Mouse (Mus musculus): ENCODE data around the gene Runx2. TPM values are rescaled to one million over a fixed set of nuclear protein-coding genes. Genes with fewer than 3 reads are reported as not detected.

The Runx2 gene
- polyA plus RNA-seq, 1 experiment from 2014 or later, result 0.41 TPM

GRCm38 (mm10) chr17:44631577-44631976 lies 183.0 kb downstream of the Runx2 start:
- Histone ChIP-seq H3K4me2 (no peak overlapping the region), H3K9me3 (no peaks in the 10 kb centered on the region), H3K4me3 (no peak overlapping the region), H3K27me3 (no peaks in the 10 kb centered on the region), H3K36me3 (no peaks in the 10 kb centered on the region), H3K4me1 (replicated peaks) (no peaks in the 10 kb centered on the region), H3K9ac (no peak overlapping the region), H3K27ac (replicated peaks) (no peak overlapping the region)
- ATAC-seq (ENCODE audit: low FRiP score, low read depth), result no peak
- WGBS, result 94% methylated on average over 4 of the region's 4 CpGs

GRCm38 (mm10) chr17:44627317-44627716 lies 187.3 kb downstream of the Runx2 start:
- H3K36me3 ChIP-seq, result no peaks in the 10 kb centered on the region
- WGBS, result 88% methylated on average over 6 of the region's 6 CpGs
- no peak overlapping the region for H3K4me3 ChIP-seq
- H3K4me1 ChIP-seq (replicated peaks), result no peaks in the 10 kb centered on the region
- no peak for ATAC-seq (ENCODE audit: low FRiP score, low read depth)
- H3K27ac ChIP-seq (replicated peaks), result no peak overlapping the region
- H3K9ac ChIP-seq, result no peak overlapping the region
- no peaks in the 10 kb centered on the region for H3K27me3 ChIP-seq
- H3K4me2 ChIP-seq, result no peak overlapping the region
- no peaks in the 10 kb centered on the region for H3K9me3 ChIP-seq

- Histone ChIP-seq H3K27ac (replicated peaks) (no peak overlapping the region), H3K27me3 (no peaks in the 10 kb centered on the region), H3K4me3 (no peak overlapping the region), H3K4me2 (no peak overlapping the region), H3K9me3 (no peaks in the 10 kb centered on the region), H3K4me1 (replicated peaks) (no peaks in the 10 kb centered on the region), H3K36me3 (no peaks in the 10 kb centered on the region), H3K9ac (no peak overlapping the region)
- no peak for ATAC-seq (ENCODE audit: low FRiP score, low read depth)
- WGBS, result 80% methylated on average over 2 of the region's 2 CpGs
These were observed 190.9 kb downstream of the Runx2 start for GRCm38 (mm10) chr17:44623707-44624106.

- H3K36me3 ChIP-seq, result no peaks in the 10 kb centered on the region
- no peak overlapping the region for H3K9ac ChIP-seq
- H3K4me2 ChIP-seq, result no peak overlapping the region
- WGBS, result 63% methylated on average over 8 of the region's 8 CpGs
- peaks cover 2% of the 10 kb centered on the region for H3K4me1 ChIP-seq (replicated peaks)
- H3K4me3 ChIP-seq, result no peak overlapping the region
- ATAC-seq (ENCODE audit: low FRiP score, low read depth), result no peak
- no peak overlapping the region for H3K27ac ChIP-seq (replicated peaks)
- no peaks in the 10 kb centered on the region for H3K9me3 ChIP-seq
- H3K27me3 ChIP-seq, result no peaks in the 10 kb centered on the region
These were observed 191.3 kb downstream of the Runx2 start for GRCm38 (mm10) chr17:44623271-44623670.

- Histone ChIP-seq H3K9me3 (no peaks in the 10 kb centered on the region), H3K27ac (replicated peaks) (no peak overlapping the region), H3K36me3 (no peaks in the 10 kb centered on the region), H3K4me1 (replicated peaks) (peaks cover 5% of the 10 kb centered on the region), H3K4me3 (no peak overlapping the region), H3K27me3 (no peaks in the 10 kb centered on the region), H3K4me2 (no peak overlapping the region), H3K9ac (no peak overlapping the region)
- 92% methylated on average over 2 of the region's 2 CpGs for WGBS
- no peak for ATAC-seq (ENCODE audit: low FRiP score, low read depth)
These were observed 194.1 kb downstream of the Runx2 start for GRCm38 (mm10) chr17:44620456-44620855.

- Histone ChIP-seq H3K36me3 (no peaks in the 10 kb centered on the region), H3K4me1 (replicated peaks) (peaks cover 17% of the 10 kb centered on the region), H3K27ac (replicated peaks) (0 out of 2 replicates have a peak overlapping the region, but pooled peaks have one; percentile 34), H3K4me2 (peak overlapping the region; percentile 33), H3K27me3 (no peaks in the 10 kb centered on the region), H3K4me3 (no peak overlapping the region), H3K9me3 (no peaks in the 10 kb centered on the region), H3K9ac (no peak overlapping the region)
- ATAC-seq (ENCODE audit: low FRiP score, low read depth), result no peak
- WGBS, result 50% methylated on average over 11 of the region's 11 CpGs
These were observed 195.9 kb downstream of the Runx2 start for GRCm38 (mm10) chr17:44618691-44619090.

DNA sequence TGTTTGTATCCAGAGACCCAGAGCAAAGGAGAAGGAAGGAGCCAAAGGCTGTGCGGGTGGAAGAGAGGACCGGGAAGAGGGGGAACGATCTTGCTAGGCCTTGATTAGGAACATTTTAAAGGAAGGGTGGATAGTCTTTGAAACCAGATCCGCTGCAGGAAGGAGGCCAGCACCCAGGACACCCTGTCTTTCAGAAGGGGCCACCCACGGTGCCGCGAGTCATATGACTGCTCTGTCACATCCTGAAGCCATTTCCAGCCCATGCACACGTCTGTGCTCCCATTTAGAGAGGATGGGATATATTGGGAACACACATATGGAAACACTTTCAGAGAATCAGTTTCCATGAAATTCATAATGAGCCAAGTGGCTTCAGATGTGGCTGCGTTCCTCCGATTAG lies 196.4 kb downstream of the Runx2 start:
- Histone ChIP-seq H3K9ac (no peak overlapping the region), H3K4me1 (replicated peaks) (peaks cover 19% of the 10 kb centered on the region), H3K27me3 (no peaks in the 10 kb centered on the region), H3K27ac (replicated peaks) (0 out of 2 replicates have a peak overlapping the region, but pooled peaks have one; percentile 31), H3K4me2 (peak overlapping the region; percentile 33; the same call in 1 of the 2 replicates), H3K36me3 (no peaks in the 10 kb centered on the region), H3K4me3 (no peak overlapping the region), H3K9me3 (no peaks in the 10 kb centered on the region)
- no peak; the same call in 1 of the 2 replicates for ATAC-seq (ENCODE audit: low FRiP score, low read depth)
- WGBS, result 65% methylated on average over 10 of the region's 10 CpGs

DNA sequence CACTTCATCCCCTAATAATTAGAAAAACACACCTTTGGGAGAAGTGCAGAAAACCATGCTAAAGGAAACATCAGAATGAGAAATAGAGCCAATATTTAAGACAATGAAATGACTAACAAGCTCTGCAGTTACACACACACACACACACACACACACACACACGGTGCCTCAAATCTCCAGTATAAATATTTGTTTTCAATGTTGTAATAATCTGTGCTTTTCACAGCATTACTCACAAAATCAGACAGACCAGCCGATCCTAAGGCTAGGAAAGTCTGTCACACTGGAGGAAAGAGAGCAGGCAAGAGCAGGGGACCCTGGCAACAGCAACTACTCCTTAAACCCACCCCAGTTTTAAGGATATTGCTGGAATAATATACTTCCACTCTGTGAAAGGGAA lies 196.9 kb downstream of the Runx2 start:
- WGBS, result 72% methylated on average over 2 of the region's 2 CpGs
- Histone ChIP-seq H3K4me1 (replicated peaks) (peaks cover 23% of the 10 kb centered on the region), H3K36me3 (no peaks in the 10 kb centered on the region), H3K9ac (no peak overlapping the region), H3K4me2 (no peak overlapping the region), H3K4me3 (no peak overlapping the region), H3K27ac (replicated peaks) (no peak overlapping the region), H3K9me3 (no peaks in the 10 kb centered on the region), H3K27me3 (no peaks in the 10 kb centered on the region)
- no peak for ATAC-seq (ENCODE audit: low FRiP score, low read depth)

DNA sequence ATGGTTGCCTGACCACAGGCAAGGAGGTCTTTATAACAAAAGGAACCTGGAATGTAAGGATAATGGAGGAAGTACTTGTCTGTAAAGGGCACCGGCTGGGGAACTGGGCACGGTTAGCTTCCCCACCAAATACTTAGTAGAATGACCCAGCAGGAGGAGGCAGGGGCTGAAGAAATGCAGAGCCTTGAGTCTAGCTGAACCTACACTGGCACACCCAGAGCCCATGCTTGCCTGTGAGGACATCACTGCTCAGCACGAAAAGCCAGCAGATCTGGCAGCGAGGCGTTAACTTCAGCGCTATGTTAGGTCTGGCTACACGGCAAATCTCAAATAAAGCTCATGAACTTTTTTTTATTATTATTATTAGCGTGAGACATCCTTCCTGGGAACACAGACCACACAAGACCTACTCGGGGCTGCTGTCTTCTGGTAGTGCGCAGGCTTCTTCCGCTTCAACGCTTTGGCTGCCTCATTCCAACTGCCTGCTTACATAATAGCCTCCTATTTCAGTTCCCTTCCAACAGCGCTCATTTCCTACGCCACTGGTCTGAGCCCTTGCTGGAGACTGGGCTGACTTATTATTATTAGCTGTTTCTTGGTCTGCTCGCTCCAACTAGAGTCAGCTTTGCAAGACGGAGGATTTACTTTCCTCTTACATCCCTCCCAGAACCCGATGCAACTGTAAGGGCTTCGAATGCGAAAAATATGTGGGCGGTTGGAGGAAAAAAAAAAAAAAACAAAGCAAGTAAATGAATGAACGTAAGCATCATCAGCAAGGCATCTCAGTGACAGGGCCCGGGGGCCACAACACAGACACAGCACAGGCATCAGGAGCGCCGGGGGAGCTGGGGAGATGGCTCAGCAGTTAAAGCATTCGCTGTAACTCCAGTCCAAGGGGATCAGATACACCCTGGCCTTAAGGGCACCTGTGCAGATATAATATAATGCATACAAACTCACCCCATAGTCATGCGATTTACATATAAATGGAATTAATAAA lies 200.6 kb downstream of the Runx2 start:
- Histone ChIP-seq H3K9ac (no peak overlapping the region), H3K27me3 (no peaks in the 10 kb centered on the region), H3K4me1 (replicated peaks) (peaks cover 25% of the 10 kb centered on the region), H3K9me3 (no peaks in the 10 kb centered on the region), H3K27ac (replicated peaks) (peak overlapping the region; percentile 28), H3K36me3 (no peaks in the 10 kb centered on the region), H3K4me2 (peak overlapping the region; percentile 28), H3K4me3 (no peak overlapping the region)
- ATAC-seq (ENCODE audit: low FRiP score, low read depth), result peak; percentile 72
- 48% methylated on average over 26 of the region's 26 CpGs for WGBS

GRCm38 (mm10) chr17:44612641-44613040 lies 202.0 kb downstream of the Runx2 start:
- Histone ChIP-seq H3K9ac (no peak overlapping the region), H3K4me2 (no peak overlapping the region), H3K27me3 (no peaks in the 10 kb centered on the region), H3K27ac (replicated peaks) (no peak overlapping the region), H3K9me3 (no peaks in the 10 kb centered on the region), H3K4me1 (replicated peaks) (peaks cover 20% of the 10 kb centered on the region), H3K36me3 (no peaks in the 10 kb centered on the region), H3K4me3 (no peak overlapping the region)
- ATAC-seq (ENCODE audit: low FRiP score, low read depth), result no peak
- WGBS, result 67% methylated on average over 8 of the region's 8 CpGs

DNA sequence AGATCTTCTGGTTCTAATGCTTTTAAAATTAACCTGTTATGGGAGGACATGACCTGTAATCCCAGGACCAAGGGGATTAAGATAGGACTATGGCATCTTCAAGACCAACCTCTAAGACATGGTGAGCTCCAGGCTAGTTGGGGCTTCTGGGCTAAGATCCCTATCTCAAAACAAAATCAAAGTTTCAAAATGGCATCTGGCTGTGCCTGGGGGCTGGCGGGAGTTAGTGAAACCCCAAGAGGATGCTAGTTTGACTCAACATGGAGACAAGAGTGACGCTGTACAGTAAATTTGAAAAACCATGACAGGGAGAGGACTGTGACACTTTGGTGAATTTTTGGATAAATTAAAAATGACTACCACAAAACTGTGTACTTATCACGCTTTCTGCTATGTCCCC lies 202.6 kb downstream of the Runx2 start:
- Histone ChIP-seq H3K27me3 (no peaks in the 10 kb centered on the region), H3K9ac (no peak overlapping the region), H3K9me3 (no peaks in the 10 kb centered on the region), H3K36me3 (no peaks in the 10 kb centered on the region), H3K4me1 (replicated peaks) (peaks cover 20% of the 10 kb centered on the region), H3K4me3 (no peak overlapping the region), H3K4me2 (no peak overlapping the region), H3K27ac (replicated peaks) (no peak overlapping the region)
- 93% methylated on average over 3 of the region's 3 CpGs for WGBS
- ATAC-seq (ENCODE audit: low FRiP score, low read depth), result no peak

DNA sequence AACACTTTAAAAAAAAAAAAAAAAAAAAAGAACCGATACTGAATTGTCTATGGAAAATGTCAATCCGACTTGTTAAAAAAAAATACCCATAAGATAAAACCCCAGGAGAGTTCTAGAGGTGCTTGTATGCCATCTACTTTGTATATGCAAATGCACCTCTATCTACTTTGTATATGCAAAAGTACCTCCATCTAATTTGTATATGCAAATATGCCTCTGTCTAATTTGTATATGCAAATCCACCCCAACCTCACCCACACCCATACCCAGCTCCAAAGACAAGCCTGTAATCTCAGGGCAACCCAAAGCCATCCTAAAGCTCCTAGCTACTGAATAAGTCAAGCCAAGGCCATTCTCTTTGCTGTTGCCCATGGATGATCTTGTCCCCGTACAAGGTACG lies 203.1 kb downstream of the Runx2 start:
- ATAC-seq (ENCODE audit: low FRiP score, low read depth), result no peak
- Histone ChIP-seq H3K36me3 (no peaks in the 10 kb centered on the region), H3K27ac (replicated peaks) (no peak overlapping the region), H3K9ac (no peak overlapping the region), H3K9me3 (no peaks in the 10 kb centered on the region), H3K27me3 (no peaks in the 10 kb centered on the region), H3K4me3 (no peak overlapping the region), H3K4me2 (no peak overlapping the region), H3K4me1 (replicated peaks) (peaks cover 20% of the 10 kb centered on the region)
- WGBS, result 78% methylated on average over 4 of the region's 4 CpGs
